Mouse (Mus musculus): ENCODE results near the gene Kng1.
"Not testable (repeated sequence)": the region's sequence is repeated elsewhere in the genome, so short reads cannot be mapped to it uniquely, and the experiment has no call there.

DNA sequence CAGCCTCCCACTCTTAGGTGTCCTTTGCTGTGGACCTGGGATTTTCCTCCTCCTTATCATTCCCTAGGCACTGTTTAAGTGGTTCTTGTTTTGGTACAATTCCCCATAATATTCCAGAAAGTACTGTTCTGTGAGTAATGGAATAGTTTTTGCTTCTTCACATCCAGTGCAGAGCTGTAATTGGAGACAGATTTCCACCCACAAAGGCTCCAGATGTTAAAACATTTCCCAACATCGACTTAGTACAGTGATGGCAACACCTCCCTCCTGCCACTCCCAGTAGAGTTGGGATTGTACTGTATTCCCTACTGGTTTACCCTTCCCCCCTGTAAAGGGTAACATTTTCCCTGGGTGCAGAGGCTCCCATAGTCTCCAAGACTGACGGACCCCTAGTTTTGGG, 43.9 kb upstream of the Kng1 start:
- TF ChIP-seq CTCF, EP300 (IDR thresholded peaks at IDR 0.05): not testable (repeated sequence)
